Mouse (Mus musculus): ENCODE measurements around the gene Smpd3. TPM values are rescaled to one million over a fixed set of nuclear protein-coding genes. Genes with fewer than 3 reads are reported as not detected.

Smpd3 gene
- polyA plus RNA-seq, 1 experiment = 3.8 TPM

- 94% methylated on average over 7 of the region's 7 CpGs for WGBS
Measured at GRCm38 (mm10) chr8:106231536-106231935, 106.3 kb downstream of the Smpd3 start.

GRCm38 (mm10) chr8:106226589-106226988 lies 111.2 kb downstream of the Smpd3 start:
- H3K27ac ChIP-seq (ENCODE audit: control insufficient read depth, insufficient read depth, low read length) = no peak overlapping the region
- H3K36me3 ChIP-seq (ENCODE audit: control insufficient read depth, insufficient read depth, low read length) = peaks cover 4% of the 10 kb centered on the region
- no peaks in the 10 kb centered on the region for H3K27me3 ChIP-seq (ENCODE audit: control insufficient read depth, insufficient read depth, low read length)
- H3K4me3 ChIP-seq (ENCODE audit: control insufficient read depth, insufficient read depth, low read length) = no peak overlapping the region
- no peaks in the 10 kb centered on the region for H3K4me1 ChIP-seq (replicated peaks; ENCODE audit: control insufficient read depth, insufficient read depth, low read length)
- no peak for TF ChIP-seq CTCF (IDR thresholded peaks at IDR 0.05; ENCODE audit: borderline replicate concordance, control insufficient read depth, extremely low read depth, insufficient read depth, low read length, poor library complexity)
- TF ChIP-seq POLR2A (IDR thresholded peaks at IDR 0.05; ENCODE audit: control insufficient read depth, extremely low read depth, insufficient read depth, low read length, poor library complexity) = no peak
- peak; percentile 47 for DNase-seq
- WGBS = 59% methylated on average over 9 of the region's 9 CpGs

More at GRCm38 (mm10) chr8:106231536-106231935, 106.3 kb downstream of the Smpd3 start:
- Histone ChIP-seq H3K4me1 (replicated peaks; ENCODE audit: control insufficient read depth, insufficient read depth, low read length) (no peaks in the 10 kb centered on the region; the same call in 1 of the 2 replicates), H3K4me3 (ENCODE audit: control insufficient read depth, insufficient read depth, low read length) (no peak overlapping the region), H3K27me3 (ENCODE audit: control insufficient read depth, insufficient read depth, low read length) (no peaks in the 10 kb centered on the region), H3K36me3 (ENCODE audit: control insufficient read depth, insufficient read depth, low read length) (0 out of 2 replicates have a peak, but pooled peaks cover 4% of the 10 kb centered on the region), H3K27ac (ENCODE audit: control insufficient read depth, insufficient read depth, low read length) (no peak overlapping the region)
- no peak for DNase-seq
- TF ChIP-seq CTCF (IDR thresholded peaks at IDR 0.05; ENCODE audit: borderline replicate concordance, control insufficient read depth, extremely low read depth, insufficient read depth, low read length, poor library complexity) (no peak), POLR2A (IDR thresholded peaks at IDR 0.05; ENCODE audit: control insufficient read depth, extremely low read depth, insufficient read depth, low read length, poor library complexity) (no peak)

- WGBS = 94% methylated on average over 3 of the region's 3 CpGs
- Histone ChIP-seq H3K4me3 (ENCODE audit: control insufficient read depth, insufficient read depth, low read length) (no peak overlapping the region), H3K27ac (ENCODE audit: control insufficient read depth, insufficient read depth, low read length) (no peak overlapping the region), H3K4me1 (replicated peaks; ENCODE audit: control insufficient read depth, insufficient read depth, low read length) (no peaks in the 10 kb centered on the region), H3K27me3 (ENCODE audit: control insufficient read depth, insufficient read depth, low read length) (no peaks in the 10 kb centered on the region), H3K36me3 (ENCODE audit: control insufficient read depth, insufficient read depth, low read length) (peaks cover 3% of the 10 kb centered on the region)
- TF ChIP-seq POLR2A (IDR thresholded peaks at IDR 0.05; ENCODE audit: control insufficient read depth, extremely low read depth, insufficient read depth, low read length, poor library complexity) (no peak), CTCF (IDR thresholded peaks at IDR 0.05; ENCODE audit: borderline replicate concordance, control insufficient read depth, extremely low read depth, insufficient read depth, low read length, poor library complexity) (no peak)
- no peak for DNase-seq
Measured at GRCm38 (mm10) chr8:106219620-106220019, 118.2 kb downstream of the Smpd3 start.

GRCm38 (mm10) chr8:106213959-106214358 lies 123.8 kb downstream of the Smpd3 start:
- Histone ChIP-seq H3K27me3 (ENCODE audit: control insufficient read depth, insufficient read depth, low read length) (no peaks in the 10 kb centered on the region), H3K4me3 (ENCODE audit: control insufficient read depth, insufficient read depth, low read length) (no peak overlapping the region), H3K27ac (ENCODE audit: control insufficient read depth, insufficient read depth, low read length) (no peak overlapping the region), H3K36me3 (ENCODE audit: control insufficient read depth, insufficient read depth, low read length) (no peaks in the 10 kb centered on the region), H3K4me1 (replicated peaks; ENCODE audit: control insufficient read depth, insufficient read depth, low read length) (0 out of 2 replicates have a peak, but pooled peaks cover 3% of the 10 kb centered on the region)
- TF ChIP-seq POLR2A (IDR thresholded peaks at IDR 0.05; ENCODE audit: control insufficient read depth, extremely low read depth, insufficient read depth, low read length, poor library complexity) = no peak
- no peak for DNase-seq
- WGBS = 94% methylated on average over 3 of the region's 3 CpGs

- no peaks in the 10 kb centered on the region for H3K27me3 ChIP-seq (ENCODE audit: control insufficient read depth, insufficient read depth, low read length)
- no peaks in the 10 kb centered on the region for H3K36me3 ChIP-seq (ENCODE audit: control insufficient read depth, insufficient read depth, low read length)
- no peak for TF ChIP-seq POLR2A (IDR thresholded peaks at IDR 0.05; ENCODE audit: control insufficient read depth, extremely low read depth, insufficient read depth, low read length, poor library complexity)
- no peak for TF ChIP-seq CTCF (IDR thresholded peaks at IDR 0.05; ENCODE audit: borderline replicate concordance, control insufficient read depth, extremely low read depth, insufficient read depth, low read length, poor library complexity)
- H3K4me3 ChIP-seq (ENCODE audit: control insufficient read depth, insufficient read depth, low read length) = peak overlapping the region; percentile 82
- H3K4me1 ChIP-seq (replicated peaks; ENCODE audit: control insufficient read depth, insufficient read depth, low read length) = 0 out of 2 replicates have a peak, but pooled peaks cover 3% of the 10 kb centered on the region
- no peak overlapping the region for H3K27ac ChIP-seq (ENCODE audit: control insufficient read depth, insufficient read depth, low read length)
- no peak for DNase-seq
- WGBS = 5% methylated on average over 13 of the region's 13 CpGs
Measured at GRCm38 (mm10) chr8:106211421-106211820, 126.4 kb downstream of the Smpd3 start.

GRCm38 (mm10) chr8:106210821-106211345 lies 126.9 kb downstream of the Smpd3 start, which contains the start of the genes Slc7a6os and Prmt7:
TSS of gene Slc7a6os (minus strand) at chr8:106210935.
TSS of gene Prmt7 (plus strand) at chr8:106210936.
- under 1% methylated on average over 52 of the region's 52 CpGs for WGBS
- Histone ChIP-seq H3K4me1 (replicated peaks; ENCODE audit: control insufficient read depth, insufficient read depth, low read length) (0 out of 2 replicates have a peak, but pooled peaks cover 3% of the 10 kb centered on the region), H3K4me3 (ENCODE audit: control insufficient read depth, insufficient read depth, low read length) (peak within 1 kb of the TSS; percentile 82), H3K36me3 (ENCODE audit: control insufficient read depth, insufficient read depth, low read length) (no peaks in the 10 kb centered on the region), H3K27me3 (ENCODE audit: control insufficient read depth, insufficient read depth, low read length) (no peaks in the 10 kb centered on the region), H3K27ac (ENCODE audit: control insufficient read depth, insufficient read depth, low read length) (no peak within 1 kb of the TSS)
- TF ChIP-seq POLR2A (IDR thresholded peaks at IDR 0.05; ENCODE audit: control insufficient read depth, extremely low read depth, insufficient read depth, low read length, poor library complexity) (peak; percentile 64), CTCF (IDR thresholded peaks at IDR 0.05; ENCODE audit: borderline replicate concordance, control insufficient read depth, extremely low read depth, insufficient read depth, low read length, poor library complexity) (0 out of 2 replicates have a peak, but pooled peaks have one; percentile 46)
- DNase-seq = peak; percentile 95
